ENCODE assay signal across 10 mouse cellular contexts in the genomic region with DNA sequence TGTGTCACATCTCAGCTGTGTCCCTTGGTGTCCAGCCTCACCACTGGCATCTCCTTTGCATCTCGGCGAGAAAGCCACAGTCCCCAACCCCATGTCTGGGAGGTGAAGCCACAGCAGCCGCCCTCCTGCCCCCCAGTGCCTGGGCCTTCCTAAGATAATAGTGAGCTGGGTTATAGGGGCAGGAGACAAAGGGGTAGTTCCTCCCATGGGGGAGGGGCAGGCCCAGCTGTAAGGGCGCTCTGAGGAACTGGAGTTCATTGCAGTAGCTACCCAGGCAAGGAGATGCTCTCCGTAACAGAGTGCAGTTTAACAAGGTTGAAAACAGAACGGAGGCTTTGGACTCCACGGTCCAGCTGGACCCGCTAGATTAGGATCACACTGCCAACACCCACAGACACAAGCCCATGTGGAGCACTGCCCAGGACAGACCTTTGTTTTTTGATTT.
A peak's percentile ranks its signal among the peaks of the same experiment; 100 is the strongest.
DNase-seq lines count a peak whose midpoint lies in the region; ATAC-seq and TF ChIP-seq lines count a peak whose summit lies in the region.
"Had no signal": no experiment of that assay in that cellular context is flagged by ENCODE, and none has a peak within 500 bp of the region (broad histone marks: within the 10 kb centered on the region; RNA-seq: fewer than 3 reads in every experiment).

No protein-coding gene starts in this region.

- H3K9ac ChIP-seq in ES-Bruce4 (ENCODE audit: low read depth, poor library complexity, severe bottlenecking) = no peak overlapping the region
- no peak overlapping the region for H3K9ac ChIP-seq in forebrain, embryonic 13.5 days
- H3K9ac ChIP-seq in liver, postnatal 0 days (replicated peaks) = no peak overlapping the region

- H3K9me3 ChIP-seq in E14TG2a.4 (ENCODE audit: low read length) = peaks cover 8% of the 10 kb centered on the region; the same call in 1 of the 2 replicates
- no peaks in the 10 kb centered on the region for H3K9me3 ChIP-seq in ES-Bruce4 (replicated peaks; ENCODE audit: control insufficient read depth, insufficient read depth, low read length, poor library complexity, severe bottlenecking)
- H3K9me3 ChIP-seq in forebrain, embryonic 13.5 days (replicated peaks) = 0 out of 2 replicates have a peak, but pooled peaks cover 3% of the 10 kb centered on the region
- H3K9me3 ChIP-seq in liver, postnatal 0 days (ENCODE audit: low read length) = no peaks in the 10 kb centered on the region

- H3K36me3 ChIP-seq in E14TG2a.4 (ENCODE audit: insufficient read depth, low read length) (no peaks in the 10 kb centered on the region), ES-Bruce4 (ENCODE audit: control insufficient read depth, insufficient read depth, low read length, poor library complexity, severe bottlenecking) (no peaks in the 10 kb centered on the region)
- H3K36me3 ChIP-seq in forebrain, embryonic 13.5 days (ENCODE audit: poor library complexity, severe bottlenecking) = no peaks in the 10 kb centered on the region
- H3K36me3 ChIP-seq in liver, postnatal 0 days (replicated peaks; ENCODE audit: insufficient read depth, low read length) = no peaks in the 10 kb centered on the region

- TF ChIP-seq CTCF in E14TG2a.4 (conservative IDR thresholded peaks at IDR 0.05; ENCODE audit: low read length) (no peak), ES-Bruce4 (IDR thresholded peaks at IDR 0.05; ENCODE audit: low read depth, low read length) (no peak)
- TF ChIP-seq CTCF in liver, postnatal 0 days (IDR thresholded peaks at IDR 0.05; ENCODE audit: low read depth) = no peak

- H3K4me3 ChIP-seq in E14TG2a.4 (replicated peaks; ENCODE audit: low read length) (peak overlapping the region; percentile 39; the same call in 1 of the 2 replicates), ES-Bruce4 (ENCODE audit: low read depth, low read length) (no peak overlapping the region)
- H3K4me3 ChIP-seq in forebrain, embryonic 13.5 days = no peak overlapping the region
- no peak overlapping the region for H3K4me3 ChIP-seq in liver, postnatal 0 days (ENCODE audit: low read depth, low read length)

- peak overlapping the region; percentile 1; the same call in 1 of the 2 replicates for H3K27ac ChIP-seq in ES-Bruce4 (ENCODE audit: insufficient read depth, low read length)
- H3K27ac ChIP-seq in forebrain, embryonic 13.5 days = no peak overlapping the region
- H3K27ac ChIP-seq in liver, postnatal 0 days (ENCODE audit: low read depth) = no peak overlapping the region

- H3K4me1 ChIP-seq in E14TG2a.4 (replicated peaks; ENCODE audit: low read depth, low read length) (peaks cover 56% of the 10 kb centered on the region), ES-Bruce4 (ENCODE audit: control insufficient read depth, insufficient read depth, low read length) (peaks cover 12% of the 10 kb centered on the region)
- peaks cover 17% of the 10 kb centered on the region for H3K4me1 ChIP-seq in forebrain, embryonic 13.5 days
- no peaks in the 10 kb centered on the region for H3K4me1 ChIP-seq in liver, postnatal 0 days (ENCODE audit: insufficient read depth)

- ATAC-seq in forebrain, embryonic 13.5 days = no peak
- no peak for ATAC-seq in liver, postnatal 0 days

- TF ChIP-seq EP300 in ES-Bruce4 (IDR thresholded peaks at IDR 0.05; ENCODE audit: insufficient read depth, low read depth, low read length) = no peak
- TF ChIP-seq EP300 in liver, postnatal 0 days (IDR thresholded peaks at IDR 0.05; ENCODE audit: low read depth) = no peak

- H3K4me2 ChIP-seq in forebrain, embryonic 13.5 days = peak overlapping the region; percentile 11; the same call in 1 of the 2 replicates
- no peak overlapping the region for H3K4me2 ChIP-seq in liver, postnatal 0 days (ENCODE audit: low read depth, low read length)

- H3K27me3 ChIP-seq in E14TG2a.4 (ENCODE audit: insufficient read depth, low read length) (peaks cover 9% of the 10 kb centered on the region), ES-Bruce4 (ENCODE audit: control insufficient read depth, insufficient read depth, low read length, poor library complexity, severe bottlenecking) (no peaks in the 10 kb centered on the region)
- no peaks in the 10 kb centered on the region for H3K27me3 ChIP-seq in forebrain, embryonic 13.5 days
- H3K27me3 ChIP-seq in liver, postnatal 0 days (ENCODE audit: insufficient read depth, low read length) = no peaks in the 10 kb centered on the region

- intact Hi-C loops in heart, postnatal 36 days (cut with DNase I) = no loop called here

- no peak for TF ChIP-seq POLR2A in ES-Bruce4 (IDR thresholded peaks at IDR 0.05; ENCODE audit: insufficient read depth, low read length)

- WGBS in forebrain, embryonic 13.5 days = 11% methylated on average over 8 of the region's 8 CpGs
- WGBS in liver, postnatal 0 days (ENCODE audit: insufficient replicate concordance) = 34% methylated on average over 8 of the region's 8 CpGs

- DNase-seq in kidney, postnatal 4 days = peak; percentile 36 to 51
- DNase-seq in thymus, postnatal 4 days = no peak
- DNase-seq in adrenal gland, adult (ENCODE audit: inconsistent age in 2 of 2, low spot score in 1 of 2) = no peak
- DNase-seq in heart, postnatal 36 days = no peak
- DNase-seq in liver, postnatal 0 days = no peak
- DNase-seq: adrenal gland, adult 2 months; gastrocnemius, postnatal 10 days had no signal

Comparison
In these comparisons a context has a peak if more than half of its experiments do, and no peak if none do; other contexts are left out.
1. DNase-seq: peak in kidney, postnatal 4 days (2 of 2); none in thymus, postnatal 4 days (single experiment), adrenal gland, adult (0 of 2), heart, postnatal 36 days (0 of 2) and liver, postnatal 0 days (single experiment).